Mouse (Mus musculus) lung, postnatal 10 days (tissue): ENCODE data around the gene Serpinc1.
"Not testable (repeated sequence)": the region's sequence is repeated elsewhere in the genome, so short reads cannot be mapped to it uniquely, and the experiment has no call there.

Source experiments
- DNase-seq: peaks from one replicate; pipeline ENCODE4 v3.0.0; 2021

Gene Serpinc1

DNA sequence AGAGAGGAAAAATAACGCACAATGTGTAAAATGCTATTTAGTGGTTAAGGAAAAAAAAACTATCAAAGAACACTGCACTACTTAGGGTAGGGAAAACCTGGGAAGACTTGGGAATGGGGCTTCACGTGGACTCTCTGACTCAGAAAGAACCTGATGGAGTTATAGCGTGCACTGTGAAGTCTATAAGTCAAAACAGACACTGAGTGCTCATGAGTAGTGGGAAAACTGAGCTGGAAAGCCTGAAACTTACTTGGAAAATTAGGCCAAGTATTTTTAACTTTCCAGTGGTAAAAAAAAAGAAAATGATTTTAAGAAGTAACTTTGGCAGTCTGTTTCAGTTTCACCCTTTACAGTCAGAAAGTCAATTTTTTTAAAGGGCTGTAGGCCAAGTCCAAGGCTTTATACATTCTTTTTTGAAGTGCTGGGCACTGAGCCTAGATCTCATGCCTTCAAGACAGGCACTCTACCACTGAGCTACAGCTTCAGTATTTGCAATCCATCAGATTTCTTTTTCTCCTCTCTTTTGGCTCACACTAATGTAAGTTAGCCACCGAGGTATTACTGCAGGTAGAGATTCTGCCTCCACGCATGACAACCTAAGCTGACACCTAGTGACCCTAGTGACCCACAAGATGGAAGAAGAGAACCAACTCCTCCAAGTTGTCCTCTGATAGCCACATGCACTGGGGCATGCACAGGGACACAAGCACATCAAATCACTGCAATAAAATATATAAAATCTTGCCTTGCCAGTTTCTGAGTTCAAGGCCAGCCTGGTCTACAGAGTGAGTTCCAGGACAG is 47.2 kb downstream of the Serpinc1 start:
- DNase-seq = peak; percentile 60

DNA sequence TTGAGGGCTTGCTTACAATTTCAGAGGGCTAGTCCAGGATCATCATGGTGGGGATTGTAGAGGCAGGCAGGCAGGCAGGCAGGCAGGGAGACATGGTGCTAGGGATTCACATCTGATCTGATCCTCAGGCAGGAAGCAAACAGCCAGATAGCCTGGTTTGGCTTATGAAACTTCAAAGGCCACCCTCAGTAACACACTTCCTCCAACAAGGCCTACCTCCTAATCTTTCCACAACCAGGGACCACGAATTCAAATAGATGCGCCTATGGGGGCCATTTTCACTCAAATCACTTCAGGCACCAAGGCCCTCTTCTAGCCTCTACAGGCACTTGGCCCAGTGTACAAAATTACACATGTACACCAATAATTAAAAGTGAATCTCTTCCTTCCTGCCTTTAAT is 48.8 kb downstream of the Serpinc1 start:
- no peak for DNase-seq

DNA sequence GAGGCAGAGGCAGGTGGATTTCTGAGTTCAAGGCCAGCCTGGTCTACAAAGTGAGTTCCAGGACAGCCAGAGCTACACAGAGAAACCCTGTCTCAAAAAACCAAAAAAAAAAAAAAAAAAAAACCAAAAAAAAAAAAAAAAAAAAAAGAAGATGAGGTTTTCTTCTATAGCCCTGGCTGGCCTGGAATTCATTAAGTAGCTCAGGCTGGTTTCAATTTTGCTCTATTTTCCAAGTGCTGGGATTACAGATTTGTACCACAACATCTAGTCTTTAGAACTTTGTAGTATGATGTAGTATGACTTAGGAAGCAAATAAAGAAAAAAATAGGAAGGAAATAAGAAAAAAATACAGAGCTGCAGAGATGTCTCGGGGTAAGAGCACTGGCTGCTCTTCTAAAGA is 50.0 kb downstream of the Serpinc1 start:
- DNase-seq = not testable (repeated sequence)

DNA sequence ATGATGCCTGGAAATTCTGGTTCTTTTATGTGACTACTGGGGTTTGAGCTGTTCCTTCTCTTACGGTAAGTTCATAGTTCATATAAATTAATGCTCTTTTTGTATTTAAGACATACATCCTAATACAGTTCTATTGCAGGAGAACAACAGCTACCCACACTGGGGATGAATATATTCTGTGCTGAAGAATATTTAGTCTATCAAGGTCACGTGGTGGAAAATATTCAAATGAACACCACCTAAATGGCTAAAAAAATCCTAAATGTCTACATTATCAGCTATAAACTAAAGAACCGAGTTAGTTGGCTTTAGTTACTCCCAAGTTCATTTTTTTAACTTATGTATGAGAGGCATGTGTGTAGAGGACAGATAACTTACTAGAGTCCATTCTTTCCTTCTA is 51.7 kb downstream of the Serpinc1 start:
- DNase-seq = no peak

DNA sequence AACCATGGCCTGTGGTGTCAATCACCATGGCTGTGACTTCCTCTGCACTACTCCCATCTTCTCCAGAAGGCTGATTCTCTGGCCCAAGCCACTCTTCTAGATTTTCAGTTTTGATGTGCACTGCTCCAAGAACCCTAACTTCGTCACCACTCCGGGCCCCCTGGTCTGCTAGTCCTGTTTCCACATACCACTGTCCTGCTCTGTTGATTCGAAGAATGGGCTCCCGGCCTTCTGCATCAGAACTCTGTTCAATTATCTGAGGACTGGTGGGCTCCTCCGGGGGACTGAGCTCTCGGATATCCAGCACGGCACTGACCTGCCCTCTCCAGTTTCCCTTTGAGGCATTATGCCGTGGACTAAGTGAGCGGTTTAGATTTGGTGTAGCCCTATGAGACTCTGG is 53.5 kb downstream of the Serpinc1 start:
- DNase-seq = no peak

DNA sequence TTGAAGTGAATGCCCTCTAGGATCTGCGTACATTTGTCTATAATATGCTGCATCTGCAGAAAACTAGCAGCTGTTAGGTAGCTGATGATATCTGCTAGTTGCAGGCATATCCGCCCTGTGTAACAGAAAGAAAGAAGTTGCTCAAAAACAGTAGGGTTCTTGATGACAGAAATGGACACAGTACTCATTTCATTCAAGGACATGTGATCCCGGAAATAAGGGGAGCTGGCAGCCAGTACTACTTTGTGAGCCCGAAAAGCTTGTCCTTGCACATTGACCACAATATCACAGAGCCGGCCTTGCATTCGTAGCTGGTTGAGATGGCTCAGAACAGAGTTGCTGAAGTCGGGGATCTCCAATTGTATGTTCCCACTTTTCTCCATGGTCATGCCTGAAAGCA is 54.0 kb downstream of the Serpinc1 start:
- no peak for DNase-seq

DNA sequence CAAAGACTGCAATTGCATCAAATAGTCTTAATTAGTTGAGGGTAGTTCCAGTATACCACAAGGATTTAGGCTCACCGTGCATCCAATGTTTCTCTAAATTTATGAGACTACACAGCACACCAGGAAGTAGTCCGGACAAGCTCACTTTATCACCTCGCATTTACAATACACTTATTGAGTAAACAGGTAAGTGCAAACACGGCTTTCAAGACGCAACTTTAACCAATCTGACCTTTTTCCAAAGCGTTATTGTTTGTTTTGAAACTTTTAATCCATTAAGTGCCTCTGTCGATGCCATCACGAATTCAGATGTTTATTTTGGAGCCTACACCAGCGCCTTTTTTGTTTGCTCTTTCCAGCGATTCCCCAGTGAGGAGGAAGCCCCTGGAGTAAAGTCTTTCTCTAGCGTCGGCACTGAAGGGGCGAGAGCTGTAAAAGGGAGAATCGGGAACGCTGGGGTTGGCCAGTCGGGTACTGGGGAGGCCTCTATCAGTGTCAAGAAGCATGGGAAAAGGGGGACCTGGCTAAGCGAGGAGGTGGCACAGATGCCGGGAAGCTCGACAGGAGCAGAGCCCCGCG is 55.6 kb downstream of the Serpinc1 start:
- DNase-seq = no peak

DNA sequence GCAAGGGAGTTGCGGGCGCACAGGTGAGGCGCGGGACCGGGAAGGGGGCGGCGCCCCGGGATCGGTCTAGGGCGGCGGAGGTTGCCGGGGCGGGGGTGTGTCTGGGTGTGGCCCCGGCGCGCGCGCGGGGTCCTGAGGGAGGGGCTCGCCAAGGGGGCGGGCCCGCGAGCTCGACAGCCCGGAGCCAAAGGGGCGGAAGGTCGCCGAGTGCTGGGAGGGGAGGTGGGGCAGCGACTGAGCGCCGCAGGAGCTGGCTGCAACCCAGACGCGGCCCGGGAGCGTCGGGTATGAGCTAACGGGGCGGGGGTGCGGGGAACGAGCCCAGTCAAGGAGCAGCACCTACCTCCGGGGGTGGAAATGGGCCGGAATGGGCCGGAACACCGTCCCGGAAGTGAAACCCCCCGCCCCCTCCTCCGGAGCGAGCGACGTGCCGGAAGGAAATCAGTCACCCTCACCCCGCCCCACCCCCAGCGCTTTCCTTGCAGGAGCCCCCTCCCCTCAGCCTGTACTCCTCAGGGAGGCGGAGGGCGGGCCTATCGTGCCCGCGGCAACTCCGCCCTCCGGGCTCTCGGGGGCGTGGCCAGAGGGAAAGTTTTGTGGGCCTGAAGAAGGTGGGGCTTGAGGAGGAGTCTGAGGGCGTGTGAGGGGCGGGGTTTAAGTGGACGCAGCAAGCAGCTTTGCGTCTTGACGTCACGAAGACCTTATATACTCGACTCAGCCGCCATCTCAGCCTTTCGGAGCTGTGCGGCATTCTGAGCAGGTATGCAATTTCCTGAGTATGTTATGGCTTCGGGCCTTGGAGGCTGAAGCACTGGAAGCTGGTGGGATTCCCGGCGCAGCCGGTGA is 56.3 kb downstream of the Serpinc1 start, which contains the start of gene Zbtb37:
Gene Zbtb37 (minus strand): TSS at position 415 of the 846 bp plus-strand sequence.
- peak; percentile 99 for DNase-seq

DNA sequence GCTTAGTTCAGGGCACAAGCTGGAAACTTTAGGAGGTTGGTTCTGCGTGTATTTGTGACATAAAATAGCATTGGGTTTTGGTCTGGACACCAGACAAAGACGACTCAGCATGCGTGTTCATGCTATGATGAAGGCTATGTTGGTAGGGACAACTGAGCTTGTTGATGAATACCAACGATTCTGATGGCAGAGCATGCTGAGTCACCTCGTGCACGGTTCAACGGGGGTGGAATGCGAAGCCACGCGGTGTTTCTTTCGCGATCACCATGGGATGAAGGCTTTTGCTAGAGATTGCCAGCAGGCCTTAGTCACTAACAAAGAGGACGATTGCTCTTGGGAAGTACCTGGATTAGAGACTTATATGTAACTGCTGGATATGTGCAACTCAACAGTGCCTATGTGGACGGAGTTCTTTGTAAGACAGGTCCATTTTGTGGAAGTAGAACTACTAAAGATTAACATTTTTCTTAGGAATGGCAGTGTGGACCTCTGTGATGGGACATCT is 56.9 kb downstream of the Serpinc1 start:
- peak; percentile 58 for DNase-seq

DNA sequence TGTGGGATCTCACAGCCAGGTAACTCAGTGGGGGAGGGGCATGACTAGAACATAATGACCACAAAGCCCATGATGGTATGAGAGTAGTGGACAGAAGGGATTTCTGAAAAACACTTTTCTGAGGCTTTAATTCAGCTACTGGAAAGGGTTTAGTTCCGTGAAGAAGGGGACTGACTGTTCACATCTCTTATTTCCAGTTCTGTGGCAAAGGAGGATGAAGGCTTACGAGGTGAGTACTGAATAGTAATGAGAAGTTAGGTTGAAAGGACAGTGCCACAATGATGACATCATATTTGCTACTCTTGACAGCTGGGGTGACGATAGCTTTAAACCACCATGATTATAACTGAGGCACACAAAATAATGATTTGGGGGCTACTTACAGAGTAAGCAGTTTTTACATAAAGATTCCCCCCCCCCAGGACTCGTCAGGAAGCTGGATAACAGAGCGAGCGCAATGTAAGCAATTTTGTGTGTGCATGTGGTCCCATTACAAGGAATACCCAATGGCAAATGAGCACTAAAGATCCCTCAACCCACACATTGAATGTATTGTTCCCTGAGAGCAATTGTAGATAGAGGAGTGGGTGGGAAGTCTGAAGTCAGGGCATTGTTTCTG is 57.5 kb downstream of the Serpinc1 start:
- peak; percentile 22 for DNase-seq

DNA sequence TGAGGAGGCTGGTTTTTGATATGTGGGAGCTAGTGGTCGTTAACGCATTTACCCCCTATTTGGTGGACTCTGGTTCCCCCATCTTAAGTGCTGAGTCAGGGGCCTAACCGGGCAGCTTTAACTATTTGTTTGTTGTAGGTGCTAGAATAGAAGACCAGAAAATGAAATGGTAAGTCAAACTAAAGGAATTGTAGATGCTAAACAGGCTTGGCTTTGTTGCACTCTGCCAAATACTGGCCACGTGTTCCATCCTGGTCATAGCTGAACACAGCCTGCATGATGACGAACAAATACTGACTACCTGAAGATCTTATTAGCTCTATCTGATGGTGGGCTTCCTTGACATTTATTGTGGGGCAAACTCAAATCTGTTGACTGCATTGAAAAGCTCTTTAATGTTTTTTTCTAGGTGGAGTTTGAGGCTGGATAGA is 58.0 kb downstream of the Serpinc1 start:
- DNase-seq = no peak

DNA sequence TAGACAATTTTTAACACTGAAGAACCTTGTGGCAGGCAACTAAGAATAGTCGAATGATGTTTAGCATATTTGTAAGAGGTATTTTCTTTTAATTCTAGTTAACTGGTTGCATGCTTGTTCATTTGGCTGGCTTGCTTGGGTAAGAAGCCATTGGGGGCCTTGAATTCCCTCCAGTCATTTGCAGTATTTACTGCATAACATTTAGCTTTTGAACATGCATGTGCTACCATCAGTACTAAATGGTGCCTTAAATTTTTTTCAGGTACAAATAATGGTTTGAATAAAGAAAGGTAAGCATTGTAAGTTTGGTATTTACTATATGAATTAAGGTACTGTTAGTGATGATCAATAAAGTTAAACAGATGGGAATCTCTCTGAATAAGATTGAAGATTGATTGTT is 58.6 kb downstream of the Serpinc1 start:
- DNase-seq = no peak

DNA sequence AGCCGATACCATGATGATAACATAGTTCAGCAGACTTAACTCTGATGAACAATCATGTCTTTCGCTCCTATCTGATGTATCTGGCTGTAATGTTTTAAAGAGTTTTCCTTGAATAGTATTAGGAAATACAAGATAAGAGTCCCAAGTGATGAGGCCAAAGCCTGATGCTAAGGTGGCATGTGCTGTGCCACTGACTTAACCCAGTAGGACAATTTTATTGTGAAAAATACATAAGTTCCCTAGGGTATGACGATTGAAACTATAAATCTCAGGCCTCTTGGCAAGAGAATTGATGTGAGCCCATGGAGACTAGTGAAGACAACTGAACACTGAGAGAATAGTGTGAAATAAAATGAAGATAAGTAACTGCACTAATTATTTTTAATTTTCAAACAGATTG is 59.2 kb downstream of the Serpinc1 start:
- DNase-seq = no peak

DNA sequence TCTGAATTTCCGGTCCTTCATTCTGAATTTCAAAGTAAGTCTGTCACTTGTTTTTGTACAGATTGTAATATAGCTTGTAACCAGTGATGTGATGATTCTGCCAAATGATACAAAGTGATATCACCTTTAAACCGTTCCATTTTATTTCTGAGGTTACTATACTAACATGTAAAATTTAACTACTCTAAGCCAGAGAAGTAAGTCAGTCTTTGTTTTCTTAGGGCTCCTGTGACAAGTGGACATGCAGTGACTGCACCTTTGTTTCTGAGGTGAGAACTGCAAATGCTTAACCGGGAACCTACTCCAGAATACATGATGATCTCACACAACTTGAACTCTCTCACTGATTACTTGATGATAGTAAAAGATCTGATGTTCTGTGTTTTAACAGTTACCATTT is 59.6 kb downstream of the Serpinc1 start:
- no peak for DNase-seq

DNA sequence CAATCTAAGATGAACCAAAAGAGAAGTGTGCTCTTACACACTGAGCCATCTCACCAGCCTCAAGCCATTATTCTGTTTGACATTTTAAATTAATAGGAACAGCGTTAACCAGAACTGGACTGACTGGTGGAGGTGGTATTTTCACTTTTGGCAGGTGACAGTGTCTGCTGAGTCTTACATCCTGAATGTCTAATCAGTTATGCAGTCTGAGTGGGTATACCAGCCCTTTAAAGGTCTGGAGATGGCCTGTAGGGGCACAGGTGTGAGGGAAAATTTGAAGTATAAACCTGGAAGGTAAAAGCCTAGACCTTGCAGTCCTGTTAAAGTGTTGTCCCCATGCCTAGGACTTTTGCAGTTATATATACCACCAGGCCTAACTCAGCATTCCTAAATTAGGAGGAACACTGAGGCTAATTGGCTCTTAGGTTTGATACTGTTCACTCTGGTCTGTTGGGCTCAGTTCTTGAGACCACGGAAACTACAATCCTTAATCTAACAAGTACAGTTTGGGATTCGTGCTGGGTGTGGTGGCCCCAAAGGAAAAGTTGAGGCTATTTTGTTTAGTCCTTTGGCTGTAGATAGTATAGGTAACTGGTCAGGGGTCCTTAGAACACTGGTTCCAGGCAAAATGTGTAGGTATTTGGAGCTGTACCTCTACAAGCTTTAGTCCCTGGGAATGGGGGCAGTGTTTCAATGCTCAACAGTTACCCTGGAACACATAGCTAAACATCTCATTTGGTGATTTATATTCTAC is 60.8 kb downstream of the Serpinc1 start:
- no peak for DNase-seq

DNA sequence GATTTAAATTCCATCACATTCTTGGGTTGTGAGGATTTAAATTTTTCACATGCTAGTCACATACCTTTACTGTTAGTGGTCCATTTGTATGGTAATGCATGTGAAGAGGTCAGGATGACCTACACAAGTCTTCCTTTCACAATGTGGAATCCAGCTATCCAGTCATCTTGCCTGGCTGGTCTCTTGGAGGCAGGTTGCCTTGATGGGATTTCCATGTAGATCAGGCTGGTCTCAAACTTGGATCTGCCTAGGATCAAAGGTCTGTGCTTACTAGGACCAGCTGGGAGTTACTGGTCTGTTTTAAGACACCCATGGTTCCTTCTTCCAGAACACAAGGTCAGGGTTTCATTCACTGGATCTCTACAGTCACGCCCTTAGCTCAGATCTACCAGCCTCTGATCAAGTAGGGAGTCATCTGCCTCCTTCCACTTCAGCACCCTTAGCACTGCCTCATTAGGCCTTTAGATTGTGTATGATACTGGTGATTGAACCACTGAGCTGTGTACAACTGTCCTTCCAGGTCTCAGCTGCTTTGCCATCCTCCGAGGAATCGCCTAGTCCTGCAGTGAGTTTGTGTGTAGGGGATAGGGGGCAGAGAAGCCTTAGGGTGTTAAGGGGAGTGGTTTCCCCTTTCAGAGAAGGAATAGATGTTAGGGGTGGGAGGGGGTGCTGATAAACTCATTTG is 61.5 kb downstream of the Serpinc1 start:
- no peak for DNase-seq

DNA sequence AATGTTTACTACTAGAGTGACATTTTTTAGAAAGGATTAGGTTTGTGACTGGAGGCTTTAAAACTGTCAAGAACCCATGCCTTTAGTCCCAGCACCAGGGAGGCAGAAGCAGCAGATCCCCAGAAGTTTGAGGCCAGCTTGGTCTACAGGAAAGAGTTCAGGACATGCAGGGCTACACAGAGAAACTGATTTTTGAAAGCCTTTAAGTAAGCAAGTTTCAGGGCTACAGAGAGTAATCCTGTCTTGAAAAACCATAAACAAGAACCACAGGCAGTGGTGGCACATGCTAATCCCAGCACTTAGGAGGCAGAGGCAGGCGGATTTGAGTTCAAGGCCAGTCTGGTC is 62.0 kb downstream of the Serpinc1 start:
- no peak for DNase-seq

DNA sequence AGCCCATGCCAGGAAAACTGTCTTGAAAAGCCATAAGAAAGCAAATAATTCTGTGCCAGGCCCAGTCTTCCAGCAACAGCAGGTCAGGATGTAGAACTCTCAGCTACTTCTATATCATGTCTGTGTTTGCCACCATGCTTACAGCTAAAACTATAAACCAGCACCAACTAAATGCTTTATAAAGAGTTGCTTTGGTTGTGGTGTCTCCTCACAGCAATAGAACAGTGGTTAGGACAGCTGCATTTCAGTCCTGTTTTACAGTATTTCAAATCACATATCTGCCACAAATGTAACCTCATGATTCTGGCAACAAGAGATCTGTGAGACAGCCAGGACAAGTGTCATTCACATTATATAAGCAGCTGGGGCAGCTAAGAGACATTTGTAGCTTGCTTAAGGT is 62.5 kb downstream of the Serpinc1 start:
- no peak for DNase-seq

DNA sequence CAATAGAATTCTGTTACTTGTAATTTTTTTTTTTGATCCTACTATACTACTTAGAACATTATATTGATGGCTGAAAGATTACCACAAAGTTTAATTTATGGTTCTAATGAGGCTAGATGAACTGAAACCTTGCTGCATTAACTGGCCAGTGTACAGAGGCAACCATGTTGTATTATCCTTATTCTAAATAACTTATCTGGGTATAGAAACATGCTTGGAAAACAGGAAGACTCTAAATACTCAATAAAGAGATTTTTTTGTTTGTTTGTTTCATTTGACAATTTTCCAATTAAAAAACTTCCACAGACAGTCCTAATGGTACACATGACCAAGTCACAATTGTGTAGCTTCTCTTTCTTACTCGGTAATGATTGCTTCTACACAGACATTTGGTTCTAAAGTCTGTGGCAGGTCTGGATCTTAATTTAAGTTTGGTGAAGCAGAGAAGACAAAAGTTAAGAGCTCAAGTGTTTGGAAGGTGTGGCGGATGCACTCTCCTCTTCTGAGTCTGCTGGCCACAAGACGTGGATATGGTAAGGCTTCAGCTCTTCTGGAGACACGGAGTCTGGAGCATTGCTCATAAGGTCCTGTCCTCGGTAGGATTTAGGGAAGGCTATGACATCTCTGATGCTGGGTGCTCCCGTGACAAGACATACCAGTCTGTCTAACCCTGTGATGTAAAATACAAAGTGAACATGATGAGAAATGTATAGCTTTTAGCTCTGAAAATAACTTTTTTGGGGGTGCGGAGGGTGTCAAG is 63.1 kb downstream of the Serpinc1 start:
- DNase-seq = no peak

DNA sequence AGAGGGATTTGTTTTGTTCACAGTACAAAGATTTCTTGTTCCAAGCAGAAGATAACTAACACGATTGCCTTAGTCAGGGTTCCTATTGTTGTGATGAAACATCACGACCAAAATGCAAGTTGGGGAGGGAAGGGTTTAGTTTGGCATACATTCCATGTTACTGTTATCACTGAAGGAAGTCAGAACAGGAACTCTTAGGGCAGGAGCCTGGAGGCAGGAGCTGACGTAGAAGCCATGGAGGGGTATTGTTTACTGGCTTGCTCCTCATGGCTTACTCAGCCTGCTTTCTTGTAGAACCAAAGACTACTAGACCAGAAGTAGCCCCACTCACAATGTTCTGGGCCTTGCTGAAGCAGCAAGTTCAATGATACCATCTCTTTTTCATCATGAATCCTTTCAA is 68.6 kb downstream of the Serpinc1 start:
- DNase-seq = no peak
